Mouse (Mus musculus) cerebellum, adult 2 months (tissue): ENCODE data around the gene Btbd2.

Source experiments
- CTCF ChIP-seq: fragments of 200-500 bp; IDR thresholded peaks from 2 replicates; pipeline ENCODE4 v1.5.1; 2011; ENCODE audit warnings: low read depth, mild to moderate bottlenecking, control low read depth, low read length, moderate library complexity, borderline replicate concordance; ENCODE audit not compliant: insufficient read depth
- POLR2A ChIP-seq: fragments of 200-500 bp; IDR thresholded peaks from 2 replicates; pipeline ENCODE4 v1.6.1; 2011; ENCODE audit warnings: low read length, control low read depth, borderline replicate concordance; ENCODE audit not compliant: insufficient read depth

DNA sequence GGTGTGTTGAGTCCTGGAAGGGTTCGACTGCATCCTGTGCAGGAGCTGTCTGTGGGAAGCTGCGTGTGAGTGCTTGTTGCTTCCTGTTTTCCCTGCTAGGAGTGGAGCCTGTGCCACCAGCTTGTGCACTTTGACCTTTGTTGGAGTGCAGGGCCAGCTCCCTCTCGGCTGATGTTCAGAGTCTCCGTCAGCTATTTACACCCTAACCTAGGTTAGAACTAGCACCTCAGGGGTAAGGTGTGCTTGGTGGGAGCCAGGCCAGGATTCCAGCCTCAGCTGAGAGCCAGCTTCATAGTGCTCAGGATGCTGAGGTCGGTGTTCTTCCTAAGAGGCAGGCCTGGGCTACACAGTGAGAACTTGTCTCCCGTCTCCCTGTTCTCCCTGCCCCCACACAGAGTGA, 21.5 kb downstream of the Btbd2 start:
- TF ChIP-seq CTCF (no peak), POLR2A (no peak)
